Mouse (Mus musculus) megakaryocyte progenitor cell, adult 5-6 weeks (primary cell): ENCODE results near the gene Dennd2c. TPM values are rescaled to one million over a fixed set of nuclear protein-coding genes. Genes with fewer than 3 reads are reported as not detected.
A peak's percentile ranks its signal among the peaks of the same experiment; 100 is the strongest.
"Not testable (repeated sequence)": the region's sequence is repeated elsewhere in the genome, so short reads cannot be mapped to it uniquely, and the experiment has no call there.

Experiments
- ATAC-seq: replicated peaks from 2 replicates; pipeline ENCODE4 v1.8.0; 2016; ENCODE audit warnings: mild to moderate bottlenecking, moderate TSS enrichment, inconsistent platforms; ENCODE audit not compliant: poor library complexity
- total RNA-seq, 2 experiments: library from RNA; stranded (forward) in 1 of 2; stranded (reverse) in 1 of 2; fragments of 157-497, 149-512 nt in 1 of 2; fragments of 200-1000 nt in 1 of 2; gene quantifications; 2 replicates each; pipeline versions ENCODE4 v1.2.3 to v1.2.4; 2015 to 2017

Gene Dennd2c
- total RNA-seq, 2 experiments from 2014 or later: 0.54 to 1.4 TPM

GRCm38 (mm10) chr3:103153761-103154160, 51.4 kb downstream of the Dennd2c start:
- ATAC-seq: peak; percentile 87

GRCm38 (mm10) chr3:103159232-103159900, 57.0 kb downstream of the Dennd2c start:
- peak; percentile 96 for ATAC-seq

- ATAC-seq: peak; percentile 72
Measured at GRCm38 (mm10) chr3:103169771-103170170, 67.4 kb downstream of the Dennd2c start.

DNA sequence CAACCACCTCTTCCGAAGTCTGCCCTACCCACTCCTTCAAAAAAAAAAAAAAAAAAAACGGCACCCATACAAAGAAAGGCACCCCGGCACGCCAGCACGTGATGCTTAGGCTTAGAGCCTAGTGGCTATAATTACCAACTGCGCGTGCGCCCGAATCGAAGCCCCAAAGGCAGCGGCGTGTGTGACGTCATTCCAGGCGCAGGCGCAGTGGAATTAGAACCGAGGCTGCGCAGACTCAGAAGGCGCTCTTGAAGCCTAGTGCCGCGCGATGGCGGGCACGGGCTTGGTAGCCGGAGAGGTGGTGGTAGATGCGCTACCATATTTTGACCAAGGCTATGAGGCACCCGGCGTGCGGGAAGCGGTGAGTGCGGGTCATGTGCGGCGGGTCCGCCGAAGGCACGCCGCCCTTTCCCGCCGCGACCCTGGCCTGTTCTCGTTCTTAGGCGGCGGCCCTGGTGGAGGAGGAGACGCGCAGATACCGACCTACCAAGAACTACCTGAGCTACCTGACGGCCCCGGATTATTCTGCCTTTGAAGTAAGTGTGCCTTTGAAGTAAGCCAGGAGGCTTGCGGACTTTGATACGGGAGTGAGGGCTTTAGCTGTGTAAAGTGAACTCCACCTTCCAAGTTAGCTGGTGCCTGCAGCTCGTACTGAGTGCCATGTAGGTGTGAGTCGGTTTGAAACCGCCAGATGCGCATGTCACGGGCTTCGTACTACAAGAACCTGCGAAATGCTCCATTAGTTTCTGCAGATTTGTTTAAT, 69.3 kb downstream of the Dennd2c start, which contains the start of gene Bcas2:
Bcas2 (plus strand) TSS at position 151 of the 763 bp plus-strand sequence.
- ATAC-seq: peak; percentile 76

DNA sequence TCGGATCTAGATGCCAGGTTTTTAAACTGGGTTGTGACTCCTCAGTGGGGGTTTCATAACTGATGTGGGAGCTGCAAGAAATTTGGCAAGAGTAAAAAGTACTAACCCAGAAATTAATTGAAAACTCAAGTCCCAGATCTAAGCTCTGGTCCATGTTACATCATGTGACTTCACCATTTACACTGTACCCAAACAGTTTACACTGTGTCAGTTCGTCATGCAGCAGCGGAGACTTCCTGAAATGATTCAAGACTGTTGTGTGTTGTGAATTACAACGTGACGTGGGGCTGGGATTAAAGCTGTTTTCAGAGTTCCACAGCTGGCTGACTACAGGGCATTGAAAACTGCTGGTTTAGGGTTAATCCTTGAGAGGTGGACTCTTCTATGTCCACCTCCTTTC, 70.2 kb downstream of the Dennd2c start:
- ATAC-seq: peak; percentile 18; the same call in 1 of the 2 replicates

DNA sequence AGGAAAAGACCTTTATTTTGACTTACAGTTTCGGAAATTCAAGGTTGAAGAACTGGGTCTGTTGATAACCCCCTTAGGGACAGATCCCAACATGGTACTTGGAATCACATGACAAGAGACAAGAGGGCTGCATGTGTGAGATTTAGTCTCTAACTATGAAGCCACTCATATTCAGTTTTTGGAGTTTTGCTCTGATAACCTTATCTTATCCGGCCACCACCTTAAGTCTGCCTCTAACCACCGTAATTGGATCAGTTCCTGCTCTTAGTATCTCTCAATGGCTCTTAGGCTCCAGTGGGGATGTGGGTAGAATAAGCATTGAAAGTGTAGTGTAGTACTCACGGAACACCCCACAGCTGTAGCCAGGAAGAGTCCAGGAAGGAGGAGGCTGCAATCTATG, 74.3 kb downstream of the Dennd2c start:
- ATAC-seq: peak; percentile 70

DNA sequence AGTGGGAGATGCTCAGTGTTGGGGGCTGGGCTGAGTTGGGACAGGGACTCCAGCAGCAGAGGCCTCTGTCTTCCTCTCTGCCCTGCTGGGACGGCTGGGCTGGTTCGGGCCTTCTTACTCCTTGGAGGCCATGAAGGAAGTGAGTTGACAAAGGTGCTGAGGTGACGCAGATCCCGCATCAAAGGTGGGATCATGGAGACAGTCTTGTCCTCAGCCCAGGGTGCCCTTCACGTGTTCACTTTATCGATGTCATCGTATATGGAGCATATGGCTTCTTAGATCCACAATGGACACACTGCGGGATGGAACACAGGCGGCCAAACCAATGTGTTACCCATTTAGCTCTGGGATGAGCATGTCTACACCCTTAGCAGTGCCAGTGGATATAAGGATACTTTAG, 77.1 kb downstream of the Dennd2c start:
- ATAC-seq: no peak

DNA sequence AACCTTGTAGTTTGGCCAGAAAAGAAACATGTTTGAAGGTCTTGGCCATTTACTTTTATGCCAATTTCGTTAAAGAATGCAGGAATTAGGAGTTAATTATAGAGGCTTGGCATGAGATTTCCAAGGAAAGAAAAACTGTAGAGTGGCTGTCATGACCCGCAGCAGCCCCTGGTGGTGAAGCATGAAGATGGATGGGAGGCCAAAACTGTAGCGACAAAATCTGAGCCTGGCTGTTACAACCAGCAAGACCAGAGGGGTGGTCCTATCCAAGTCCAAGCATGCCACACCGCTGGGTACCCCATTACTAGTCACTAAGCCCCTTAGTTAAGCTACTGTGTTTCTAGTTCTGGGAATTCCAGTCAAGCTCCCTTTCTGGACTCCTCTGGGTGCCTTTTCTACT, 78.8 kb downstream of the Dennd2c start:
- no peak for ATAC-seq

- ATAC-seq: no peak
Measured at GRCm38 (mm10) chr3:103182821-103183220, 80.4 kb downstream of the Dennd2c start.

DNA sequence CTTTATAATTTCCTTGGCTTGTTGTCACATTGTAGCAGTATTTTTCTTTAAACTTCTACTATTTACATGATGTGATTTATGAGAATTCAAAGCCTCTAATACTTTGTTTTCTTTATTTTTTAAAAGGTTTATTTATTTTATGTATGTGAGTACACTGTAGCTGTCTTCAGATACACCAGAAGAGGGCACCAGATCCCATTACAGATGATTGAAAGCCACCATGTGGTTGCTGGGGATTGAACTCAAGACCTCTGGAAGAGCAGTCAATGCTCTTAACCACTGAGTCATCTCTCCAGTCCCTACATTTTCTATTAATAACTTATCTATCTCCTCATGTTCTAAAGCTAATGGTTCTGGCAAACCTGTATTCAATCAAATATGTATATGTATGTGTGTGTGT, 82.1 kb downstream of the Dennd2c start:
- ATAC-seq: not testable (repeated sequence)

GRCm38 (mm10) chr3:103188451-103188850, 86.0 kb downstream of the Dennd2c start:
- ATAC-seq: no peak

DNA sequence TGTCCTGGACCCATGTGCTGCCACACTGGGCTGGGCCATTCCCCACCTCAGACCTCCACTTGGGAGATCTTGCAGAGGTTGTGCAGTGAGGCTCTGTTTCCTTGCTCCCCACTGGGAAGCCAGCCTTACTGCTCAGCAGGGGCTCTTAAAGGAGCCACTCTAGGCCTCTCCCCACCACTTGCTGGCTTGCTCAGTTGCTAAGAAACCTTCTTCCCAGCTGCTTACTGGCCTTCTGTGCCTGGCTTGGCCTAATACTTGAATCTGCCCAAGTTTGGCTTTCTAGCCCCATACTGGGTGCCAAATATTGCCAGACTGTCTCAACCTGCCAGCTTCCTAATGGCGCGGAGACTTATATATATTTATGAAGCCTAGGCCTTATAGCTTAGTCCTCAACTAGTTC, 86.5 kb downstream of the Dennd2c start:
- no peak for ATAC-seq

DNA sequence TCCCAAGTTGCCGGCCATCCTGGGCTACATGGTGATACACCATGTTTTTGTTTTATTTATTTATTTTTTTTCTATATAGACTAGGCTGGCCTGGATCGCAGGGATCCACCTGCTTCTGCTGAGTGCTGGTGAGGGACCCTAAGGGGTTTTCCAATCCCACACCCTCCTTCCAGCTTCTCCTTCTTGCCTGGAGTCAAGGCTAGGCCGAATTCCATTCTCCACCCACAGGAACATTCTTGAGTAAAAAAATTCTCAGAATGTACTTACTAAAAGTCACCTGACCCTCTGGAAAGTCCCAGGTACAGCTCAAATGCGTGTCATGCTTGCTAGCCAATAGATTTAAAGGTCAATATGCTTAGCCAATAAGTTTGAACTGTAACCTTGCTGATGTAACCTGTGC, 89.8 kb downstream of the Dennd2c start:
- ATAC-seq: no peak

- ATAC-seq: no peak
Measured at GRCm38 (mm10) chr3:103193186-103193585, 90.8 kb downstream of the Dennd2c start.

GRCm38 (mm10) chr3:103196320-103196823, 94.0 kb downstream of the Dennd2c start:
- ATAC-seq: peak; percentile 93

- ATAC-seq: no peak
Measured at GRCm38 (mm10) chr3:103199386-103199785, 97.0 kb downstream of the Dennd2c start.

GRCm38 (mm10) chr3:103201105-103201504, 98.7 kb downstream of the Dennd2c start:
- not testable (repeated sequence) for ATAC-seq

DNA sequence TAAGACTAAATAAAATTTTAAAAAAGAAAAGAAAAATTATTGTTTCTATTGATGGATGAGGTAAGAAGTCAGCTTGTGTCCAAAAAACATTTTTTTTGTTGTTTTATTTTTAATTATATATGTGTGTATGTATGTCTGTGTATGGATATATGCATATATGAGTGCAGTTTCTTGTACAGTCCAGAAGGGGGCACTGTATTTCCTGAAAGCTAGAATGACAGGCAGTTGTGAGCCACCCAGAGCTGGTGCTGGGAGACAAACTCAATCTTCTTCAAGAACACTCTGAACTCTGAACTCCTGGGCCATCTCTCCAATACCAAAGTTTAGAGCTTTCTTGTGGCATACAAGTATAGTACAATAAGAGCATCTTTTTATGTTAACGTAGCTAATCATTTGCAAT, 101.2 kb downstream of the Dennd2c start:
- no peak for ATAC-seq

- no peak for ATAC-seq
Measured at GRCm38 (mm10) chr3:103204445-103204844, 102.0 kb downstream of the Dennd2c start.

- peak; percentile 93 for ATAC-seq
Measured at GRCm38 (mm10) chr3:103206393-103206792, 104.0 kb downstream of the Dennd2c start.

- no peak for ATAC-seq
Measured at GRCm38 (mm10) chr3:103207749-103208148, 105.3 kb downstream of the Dennd2c start.

- no peak for ATAC-seq
Measured at GRCm38 (mm10) chr3:103208237-103208636, 105.8 kb downstream of the Dennd2c start.
